Mouse (Mus musculus) forebrain, embryonic 12.5 days (tissue): ENCODE results near the gene Nae1. TPM values are rescaled to one million over a fixed set of nuclear protein-coding genes. Genes with fewer than 3 reads are reported as not detected.
A peak's percentile ranks its signal among the peaks of the same experiment; 100 is the strongest.
"Not testable (repeated sequence)": the region's sequence is repeated elsewhere in the genome, so short reads cannot be mapped to it uniquely, and the experiment has no call there.

Source experiments
- ATAC-seq: fragments of 200-750 bp; cut with Nextera tagmentation; 2 replicates; pipeline ENCODE4 v1.8.0; 2017; ENCODE audit warnings: moderate TSS enrichment; ENCODE audit not compliant: low FRiP score
- H3K27ac ChIP-seq: fragments of 300-500 bp; sonication (generic); 2 replicates; pipeline ENCODE4 v1.5.1; 2016; ENCODE audit warnings: mild to moderate bottlenecking
- H3K27me3 ChIP-seq: fragments of 300-500 bp; sonication (generic); 2 replicates; pipeline ENCODE4 v1.6.1; 2016; ENCODE audit warnings: mild to moderate bottlenecking
- H3K36me3 ChIP-seq: fragments of 300-500 bp; sonication (generic); replicated peaks from 2 replicates; pipeline ENCODE4 v1.6.1; 2016; ENCODE audit warnings: mild to moderate bottlenecking
- H3K4me1 ChIP-seq: fragments of 300-500 bp; sonication (generic); 2 replicates; pipeline ENCODE4 v1.6.1; 2016
- H3K4me2 ChIP-seq: fragments of 300-500 bp; sonication (generic); 2 replicates; pipeline ENCODE4 v1.6.1; 2016; ENCODE audit warnings: mild to moderate bottlenecking, moderate library complexity
- H3K4me3 ChIP-seq: fragments of 300-500 bp; sonication (generic); replicated peaks from 2 replicates; pipeline ENCODE4 v1.5.1; 2016; ENCODE audit warnings: mild to moderate bottlenecking
- H3K9ac ChIP-seq: fragments of 300-500 bp; sonication (generic); 2 replicates; pipeline ENCODE4 v1.6.1; 2016; ENCODE audit warnings: mild to moderate bottlenecking
- H3K9me3 ChIP-seq: fragments of 300-500 bp; sonication (generic); 2 replicates; pipeline ENCODE4 v1.6.1; 2016
- WGBS: fragments of 180-500 bp; shearing (Covaris S2); methylation state at CpG from one replicate; pipeline ENCODE4 v1.1.7; 2016; 5-methylcytosine and 5-hydroxymethylcytosine counted together
- polyA plus RNA-seq: library from polyadenylated mRNA; unstranded; fragments of >200 nt; fragmentation: Nextera tagmentation; extraction: Ambion mirVana; gene quantifications from 2 replicates; pipeline ENCODE4 v1.2.1, GENCODE M21; 2016

Nae1 gene
- 124 and 128 TPM in 2 replicates for polyA plus RNA-seq

DNA sequence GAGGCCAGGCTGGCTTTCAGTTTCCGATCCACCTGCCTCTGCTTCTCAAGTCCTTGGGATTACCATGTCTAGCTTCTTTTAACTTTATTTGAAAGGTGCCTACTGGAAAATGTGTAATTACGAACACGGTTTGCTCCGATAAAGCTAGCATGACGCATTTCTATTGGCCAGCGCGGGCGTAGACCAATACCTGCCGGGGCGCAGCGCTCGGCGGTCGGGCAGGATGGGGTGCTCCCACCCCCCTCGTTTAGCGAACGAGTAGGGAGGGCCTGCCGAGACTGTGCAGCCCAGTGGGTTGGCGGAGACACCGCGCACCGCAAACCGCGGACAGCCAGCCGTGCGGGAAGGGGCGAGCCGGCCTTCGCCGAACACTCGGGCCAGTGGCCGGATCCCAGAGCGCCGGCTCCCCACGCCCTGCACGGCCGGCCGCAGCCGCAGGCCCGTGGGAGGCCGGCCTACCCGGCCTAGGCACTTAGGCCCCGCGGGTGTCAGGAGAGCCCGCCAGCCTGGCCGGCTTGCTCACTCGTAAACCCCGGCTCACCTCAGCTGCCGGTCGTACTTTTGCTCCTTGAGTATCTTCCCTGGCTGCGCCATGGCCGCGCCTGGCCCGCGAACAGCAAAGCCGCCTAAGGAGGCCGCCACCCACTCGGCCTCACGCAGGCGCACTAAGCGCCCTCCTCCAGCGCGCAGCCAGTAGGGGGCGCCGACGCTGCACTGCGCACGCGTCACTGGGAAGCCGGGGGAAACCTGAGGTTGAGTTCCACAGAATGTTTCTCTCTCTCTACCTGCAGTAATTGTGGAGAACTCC lies at the start of gene Nae1, which contains the start of gene Car7:
Nae1 (minus strand) TSS at position 667 of the 808 bp plus-strand sequence.
Car7 (plus strand) TSS at position 719 of the 808 bp plus-strand sequence.
- H3K27me3 ChIP-seq: peaks cover 21% of the 10 kb centered on the region
- H3K4me3 ChIP-seq: peak within 1 kb of the TSS; percentile 95
- H3K36me3 ChIP-seq: peaks cover 11% of the 10 kb centered on the region
- H3K4me2 ChIP-seq: peak within 1 kb of the TSS; percentile 63
- peaks cover 21% of the 10 kb centered on the region for H3K4me1 ChIP-seq
- under 1% methylated on average over 66 of the region's 70 CpGs for WGBS
- ATAC-seq: peak; percentile 98
- no peaks in the 10 kb centered on the region for H3K9me3 ChIP-seq
- H3K27ac ChIP-seq: peak within 1 kb of the TSS; percentile 76
- H3K9ac ChIP-seq: peak within 1 kb of the TSS; percentile 95

DNA sequence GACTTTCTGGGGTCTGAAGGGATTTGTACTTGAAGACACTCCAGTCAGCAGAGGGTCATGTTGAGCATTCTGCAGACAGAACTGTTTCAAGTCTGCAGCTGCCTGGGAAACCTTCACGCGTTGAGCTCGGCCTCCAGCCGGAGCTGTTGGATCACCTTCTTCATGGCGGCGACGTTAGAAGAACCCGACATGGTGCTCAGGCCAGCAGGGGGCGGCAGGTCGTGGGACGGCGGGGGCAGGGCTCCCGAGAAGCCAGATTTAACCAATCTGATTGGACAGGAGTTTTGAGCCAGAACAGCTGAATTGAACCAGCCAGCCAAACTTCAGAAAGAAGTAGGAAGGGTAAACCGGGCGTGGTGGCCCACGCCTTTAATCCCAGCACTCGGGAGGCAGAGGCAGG lies 43.2 kb upstream of the Nae1 start:
- H3K4me1 ChIP-seq, H3K9me3 ChIP-seq, H3K36me3 ChIP-seq, H3K9ac ChIP-seq, H3K27me3 ChIP-seq, ATAC-seq, H3K4me2 ChIP-seq, H3K27ac ChIP-seq, H3K4me3 ChIP-seq: not testable (repeated sequence)
- WGBS: 79% methylated on average over 17 of the region's 17 CpGs

DNA sequence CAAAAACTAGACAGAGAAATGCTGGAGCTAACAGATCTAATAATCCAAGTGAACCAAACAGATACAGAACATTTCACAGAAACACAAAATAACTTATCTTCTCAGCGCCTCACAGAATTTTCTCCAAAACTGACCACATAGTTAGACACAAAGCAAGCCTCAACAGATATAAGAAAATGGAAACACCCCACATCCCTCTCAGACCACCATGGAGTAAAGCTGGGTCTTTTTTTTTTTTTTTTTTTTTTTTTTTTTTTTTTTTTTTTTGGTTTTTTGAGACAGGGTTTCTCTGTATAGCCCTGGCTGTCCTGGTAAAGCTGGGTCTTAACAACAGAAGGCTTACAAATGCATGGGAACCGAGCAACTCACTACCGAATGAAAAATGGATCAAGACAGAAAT lies 42.4 kb upstream of the Nae1 start:
- no peaks in the 10 kb centered on the region for H3K4me1 ChIP-seq
- H3K9me3 ChIP-seq: no peaks in the 10 kb centered on the region
- H3K27ac ChIP-seq: no peak overlapping the region
- no peak overlapping the region for H3K4me3 ChIP-seq
- H3K36me3 ChIP-seq: no peaks in the 10 kb centered on the region
- no peaks in the 10 kb centered on the region for H3K27me3 ChIP-seq
- no peak overlapping the region for H3K4me2 ChIP-seq
- 86% methylated on average over 3 of the region's 3 CpGs for WGBS
- H3K9ac ChIP-seq: no peak overlapping the region
- ATAC-seq: no peak

GRCm38 (mm10) chr8:104570436-104571343 lies 36.3 kb upstream of the Nae1 start:
- ATAC-seq: peak; percentile 57; the same call in 1 of the 2 replicates
- H3K36me3 ChIP-seq: no peaks in the 10 kb centered on the region
- peak overlapping the region; percentile 41 for H3K4me3 ChIP-seq
- peaks cover 3% of the 10 kb centered on the region for H3K4me1 ChIP-seq
- H3K9ac ChIP-seq: peak overlapping the region; percentile 30; the same call in 1 of the 2 replicates
- 7% methylated on average over 26 of the region's 26 CpGs for WGBS
- no peaks in the 10 kb centered on the region for H3K9me3 ChIP-seq
- H3K27me3 ChIP-seq: peaks cover 7% of the 10 kb centered on the region; the same call in 1 of the 2 replicates
- H3K4me2 ChIP-seq: peak overlapping the region; percentile 57
- H3K27ac ChIP-seq: no peak overlapping the region

DNA sequence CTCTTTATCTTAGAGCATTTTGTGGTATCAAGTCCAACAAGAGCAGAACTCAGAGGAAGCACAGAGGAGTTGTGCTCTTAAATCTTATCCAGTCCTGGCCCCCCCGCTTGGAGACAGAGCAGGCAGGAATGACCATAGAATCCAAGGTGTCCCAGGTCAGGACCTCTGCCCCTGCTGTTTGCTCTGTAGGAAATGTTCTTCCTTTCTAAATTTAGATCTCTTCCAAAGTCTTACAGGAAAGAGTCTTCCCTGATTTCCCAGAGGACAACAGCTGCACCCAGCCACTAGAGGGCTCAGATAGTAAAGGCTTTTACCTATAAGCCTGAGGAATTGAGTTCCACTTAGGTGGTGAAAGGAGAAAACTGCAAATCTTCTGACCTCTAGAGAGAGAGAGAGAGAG lies 35.1 kb upstream of the Nae1 start:
- H3K9ac ChIP-seq: no peak overlapping the region
- no peaks in the 10 kb centered on the region for H3K9me3 ChIP-seq
- no peaks in the 10 kb centered on the region for H3K36me3 ChIP-seq
- no peak overlapping the region for H3K4me3 ChIP-seq
- no peak overlapping the region for H3K4me2 ChIP-seq
- H3K4me1 ChIP-seq: peaks cover 3% of the 10 kb centered on the region
- H3K27ac ChIP-seq: no peak overlapping the region
- H3K27me3 ChIP-seq: peaks cover 7% of the 10 kb centered on the region; the same call in 1 of the 2 replicates
- 64% methylated on average over 1 of the region's 1 CpGs for WGBS
- no peak for ATAC-seq

- WGBS: 92% methylated on average over 5 of the region's 5 CpGs
- Histone ChIP-seq H3K9me3 (no peaks in the 10 kb centered on the region), H3K4me3 (no peak overlapping the region), H3K4me2 (no peak overlapping the region), H3K4me1 (no peaks in the 10 kb centered on the region; the same call in 1 of the 2 replicates), H3K27ac (no peak overlapping the region), H3K36me3 (no peaks in the 10 kb centered on the region), H3K27me3 (0 out of 2 replicates have a peak, but pooled peaks cover 2% of the 10 kb centered on the region), H3K9ac (no peak overlapping the region)
- no peak for ATAC-seq
These were observed 31.0 kb upstream of the Nae1 start for GRCm38 (mm10) chr8:104565457-104565798.

- 15% methylated on average over 22 of the region's 22 CpGs for WGBS
- Histone ChIP-seq H3K9ac (no peak overlapping the region), H3K9me3 (no peaks in the 10 kb centered on the region), H3K27ac (no peak overlapping the region), H3K27me3 (no peaks in the 10 kb centered on the region), H3K36me3 (no peaks in the 10 kb centered on the region), H3K4me2 (no peak overlapping the region), H3K4me1 (no peaks in the 10 kb centered on the region), H3K4me3 (no peak overlapping the region)
- peak; percentile 77; the same call in 1 of the 2 replicates for ATAC-seq
These were observed 30.4 kb upstream of the Nae1 start for GRCm38 (mm10) chr8:104564633-104565456.

DNA sequence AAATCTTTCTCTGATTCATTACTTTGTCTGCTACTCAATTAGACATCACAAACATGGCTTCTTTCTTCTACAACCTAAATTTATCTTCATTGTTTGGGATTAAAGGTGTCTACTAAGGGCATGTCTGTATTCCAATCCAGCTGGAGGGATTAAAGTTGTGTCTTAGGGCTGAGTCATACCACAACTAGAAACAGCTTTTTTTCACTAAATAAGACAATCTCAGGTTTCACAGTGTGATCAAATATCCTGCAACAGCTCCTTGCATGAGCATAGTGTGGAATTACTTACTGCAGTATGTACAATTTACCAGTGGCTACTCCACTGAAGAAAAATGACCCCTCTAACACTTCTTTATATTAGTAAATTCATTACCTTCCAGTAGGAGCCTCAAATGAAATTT lies 26.3 kb upstream of the Nae1 start:
- Histone ChIP-seq H3K9me3 (no peaks in the 10 kb centered on the region), H3K4me3 (no peak overlapping the region), H3K27me3 (0 out of 2 replicates have a peak, but pooled peaks cover 4% of the 10 kb centered on the region), H3K9ac (no peak overlapping the region), H3K36me3 (no peaks in the 10 kb centered on the region), H3K4me2 (no peak overlapping the region), H3K27ac (no peak overlapping the region), H3K4me1 (no peaks in the 10 kb centered on the region)
- ATAC-seq: no peak

DNA sequence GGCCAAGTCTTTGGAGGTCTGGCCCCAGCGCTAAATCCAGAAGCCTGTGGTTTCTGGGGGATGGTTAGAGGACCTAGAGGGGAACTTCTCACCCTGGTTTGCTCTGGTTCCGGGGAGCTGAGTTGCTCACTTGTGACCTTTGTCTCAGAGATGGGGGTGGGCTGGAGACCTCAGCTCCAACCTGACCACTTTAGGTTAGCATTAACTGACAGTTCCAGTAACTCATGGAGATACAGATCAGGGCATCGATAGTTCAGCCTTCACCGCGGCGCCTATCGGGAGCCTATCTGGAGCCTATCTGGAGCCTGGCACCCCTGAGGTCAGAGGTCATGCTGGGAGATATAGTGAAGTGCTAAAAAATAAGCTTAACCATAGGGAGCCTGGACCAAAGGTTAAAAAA lies 22.8 kb upstream of the Nae1 start:
- no peak overlapping the region for H3K4me2 ChIP-seq
- no peaks in the 10 kb centered on the region for H3K4me1 ChIP-seq
- H3K9ac ChIP-seq: no peak overlapping the region
- peaks cover 4% of the 10 kb centered on the region; the same call in 1 of the 2 replicates for H3K27me3 ChIP-seq
- 93% methylated on average over 7 of the region's 7 CpGs for WGBS
- no peak overlapping the region for H3K27ac ChIP-seq
- H3K36me3 ChIP-seq: no peaks in the 10 kb centered on the region
- H3K4me3 ChIP-seq: no peak overlapping the region
- ATAC-seq: no peak
- H3K9me3 ChIP-seq: no peaks in the 10 kb centered on the region

GRCm38 (mm10) chr8:104555191-104555590 lies 20.8 kb upstream of the Nae1 start:
- no peak for ATAC-seq
- Histone ChIP-seq H3K27me3 (peaks cover 4% of the 10 kb centered on the region; the same call in 1 of the 2 replicates), H3K4me3 (no peak overlapping the region), H3K9ac (no peak overlapping the region), H3K4me1 (no peaks in the 10 kb centered on the region), H3K36me3 (no peaks in the 10 kb centered on the region), H3K9me3 (no peaks in the 10 kb centered on the region), H3K27ac (no peak overlapping the region), H3K4me2 (no peak overlapping the region)
- 92% methylated on average over 4 of the region's 4 CpGs for WGBS

- 84% methylated on average over 8 of the region's 8 CpGs for WGBS
These were observed 9.1 kb upstream of the Nae1 start for GRCm38 (mm10) chr8:104543440-104544045.

More at GRCm38 (mm10) chr8:104543440-104544045, 9.1 kb upstream of the Nae1 start:
- Histone ChIP-seq H3K36me3 (no peaks in the 10 kb centered on the region), H3K9ac (no peak overlapping the region), H3K4me3 (no peak overlapping the region), H3K4me1 (peaks cover 17% of the 10 kb centered on the region), H3K4me2 (no peak overlapping the region), H3K9me3 (no peaks in the 10 kb centered on the region), H3K27me3 (peaks cover 61% of the 10 kb centered on the region), H3K27ac (no peak overlapping the region)
- ATAC-seq: no peak
